Mouse (Mus musculus) gonadal fat pad, adult 2 months (tissue): ENCODE measurements around the gene Slc51b. TPM values are rescaled to one million over a fixed set of nuclear protein-coding genes. Genes with fewer than 3 reads are reported as not detected.

Experiments
- DNase-seq: peaks from one replicate; pipeline ENCODE4 v3.0.0-alpha.2; 2012; ENCODE audit warnings: low read depth
- polyA plus RNA-seq: library from polyadenylated mRNA; depleted of rRNA; stranded (reverse); fragments of >200 nt; gene quantifications from 2 replicates; pipeline ENCODE4 v1.2.3, GENCODE M21; 2012; rRNA removed

The Slc51b gene
- polyA plus RNA-seq = not detected in 2 replicates

GRCm38 (mm10) chr9:65422760-65423501 is at the start of gene Slc51b:
TSS of gene Slc51b (minus strand) at chr9:65422955.
- DNase-seq = no peak

- no peak for DNase-seq
Observed at GRCm38 (mm10) chr9:65467686-65468085, 44.9 kb upstream of the Slc51b start.

- DNase-seq = no peak
Observed at GRCm38 (mm10) chr9:65465241-65465640, 42.5 kb upstream of the Slc51b start.

- DNase-seq = no peak
Observed at GRCm38 (mm10) chr9:65464161-65464560, 41.4 kb upstream of the Slc51b start.

DNA sequence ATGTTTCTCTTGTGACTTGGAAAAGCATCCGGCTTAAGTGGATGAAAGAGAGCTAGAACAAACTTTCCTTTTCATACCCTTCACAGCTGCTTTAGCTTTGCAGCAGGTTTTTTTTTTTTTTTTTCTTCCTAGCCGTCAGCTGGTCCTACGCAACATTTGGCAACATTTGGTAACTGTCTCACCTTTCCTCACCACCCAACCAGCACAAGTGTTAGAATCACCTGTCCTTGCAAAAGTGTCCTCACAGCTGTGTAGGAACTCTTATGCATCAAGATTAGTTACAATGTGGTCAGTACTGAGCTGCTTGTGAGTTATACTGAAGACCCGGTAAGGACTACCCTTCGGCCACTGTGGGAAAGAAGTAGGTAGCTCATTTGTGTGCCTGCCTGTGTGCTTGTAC is 39.8 kb upstream of the Slc51b start:
- DNase-seq = no peak

GRCm38 (mm10) chr9:65460732-65461442 is 38.1 kb upstream of the Slc51b start, which contains the start of gene Spg21:
TSS of gene Spg21 (plus strand) at chr9:65460947.
- DNase-seq = no peak

GRCm38 (mm10) chr9:65460198-65460597 is 37.4 kb upstream of the Slc51b start:
- DNase-seq = no peak

GRCm38 (mm10) chr9:65458975-65459374 is 36.2 kb upstream of the Slc51b start:
- no peak for DNase-seq

DNA sequence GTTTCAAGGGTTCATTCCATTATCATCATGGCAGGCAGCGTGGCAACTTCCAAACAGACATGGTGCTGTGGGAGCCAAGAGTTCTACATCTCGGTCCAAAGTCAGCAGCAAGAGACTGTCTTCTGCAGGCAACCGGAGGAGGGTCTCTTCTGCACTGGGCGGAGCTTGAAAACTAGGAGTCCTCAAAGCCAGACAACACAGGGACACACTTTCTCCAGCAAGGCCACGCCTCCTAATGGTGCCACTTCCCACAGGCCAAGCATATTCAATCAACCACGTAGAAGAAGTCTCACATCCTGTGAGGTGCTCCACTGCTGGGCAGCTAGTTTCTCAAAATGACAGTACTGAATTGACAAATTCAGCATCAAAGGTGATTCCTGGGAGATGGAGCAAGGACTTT is 25.2 kb upstream of the Slc51b start:
- no peak for DNase-seq

DNA sequence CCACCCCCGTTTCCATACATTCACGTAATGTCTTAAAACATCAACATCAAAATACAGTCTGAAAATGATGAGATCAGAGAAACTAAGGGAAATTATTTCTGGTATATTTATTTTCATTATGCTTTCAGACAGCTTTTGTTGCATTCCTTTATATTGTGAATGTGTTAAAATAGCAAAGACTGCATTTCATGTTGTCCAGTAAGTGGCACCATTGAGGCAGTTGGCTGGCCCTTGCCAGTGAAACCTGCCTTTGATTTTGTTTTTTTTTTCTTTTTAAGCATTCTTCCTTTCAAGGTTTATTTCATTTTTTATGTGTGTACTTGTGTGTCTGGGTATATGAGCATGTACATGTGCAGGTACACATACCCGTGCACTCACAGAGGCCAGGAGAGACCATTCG is 21.9 kb upstream of the Slc51b start:
- DNase-seq = no peak

- DNase-seq = no peak
Observed at GRCm38 (mm10) chr9:65435671-65436301, 13.0 kb upstream of the Slc51b start, which contains the start of gene Mtfmt. TSS of gene Mtfmt (plus strand) at chr9:65435782.

DNA sequence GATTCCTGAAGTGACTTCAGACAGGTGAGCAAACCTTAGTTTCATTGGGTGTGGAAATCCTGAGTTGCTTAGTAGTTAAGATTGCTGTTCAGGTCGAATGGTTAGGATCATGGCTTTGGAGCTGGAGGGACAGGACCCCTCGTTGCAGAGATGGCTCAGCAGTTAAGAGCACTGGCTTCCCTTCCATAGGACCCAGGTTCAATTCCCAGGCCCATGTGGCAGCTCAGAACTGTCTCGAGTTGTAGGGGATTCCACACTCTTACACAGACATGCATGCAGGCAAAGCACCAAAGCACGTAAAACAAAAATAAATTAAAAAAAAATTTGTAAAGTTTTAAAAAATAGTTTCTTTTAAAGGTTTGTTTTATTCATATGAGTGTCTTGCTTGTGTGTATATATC is 12.5 kb upstream of the Slc51b start:
- DNase-seq = no peak

GRCm38 (mm10) chr9:65434140-65434539 is 11.4 kb upstream of the Slc51b start:
- no peak for DNase-seq

GRCm38 (mm10) chr9:65432236-65432635 is 9.5 kb upstream of the Slc51b start:
- DNase-seq = no peak

GRCm38 (mm10) chr9:65430921-65431320 is 8.2 kb upstream of the Slc51b start:
- DNase-seq = no peak

- no peak for DNase-seq
Observed at GRCm38 (mm10) chr9:65430401-65430800, 7.6 kb upstream of the Slc51b start.

GRCm38 (mm10) chr9:65428003-65428402 is 5.2 kb upstream of the Slc51b start:
- no peak for DNase-seq

DNA sequence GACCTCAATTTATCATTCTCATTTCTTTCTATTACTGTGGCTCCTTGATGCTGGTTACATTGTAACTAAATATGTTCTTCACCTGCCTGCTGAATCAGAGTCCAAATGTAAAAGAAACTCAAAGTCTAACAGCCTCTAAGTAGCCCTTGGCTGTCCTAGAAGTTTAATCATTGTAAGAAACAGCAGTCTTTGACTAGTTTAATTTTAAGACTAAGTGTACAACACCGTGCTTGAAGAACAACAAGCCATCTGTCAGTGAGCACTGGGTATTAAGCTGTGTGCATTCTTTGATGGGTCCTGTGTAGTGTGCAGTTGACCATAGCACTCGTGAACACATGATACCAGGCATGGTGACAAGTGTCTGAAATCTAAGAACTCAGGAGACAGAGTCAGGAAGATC is 4.8 kb upstream of the Slc51b start:
- no peak for DNase-seq

DNA sequence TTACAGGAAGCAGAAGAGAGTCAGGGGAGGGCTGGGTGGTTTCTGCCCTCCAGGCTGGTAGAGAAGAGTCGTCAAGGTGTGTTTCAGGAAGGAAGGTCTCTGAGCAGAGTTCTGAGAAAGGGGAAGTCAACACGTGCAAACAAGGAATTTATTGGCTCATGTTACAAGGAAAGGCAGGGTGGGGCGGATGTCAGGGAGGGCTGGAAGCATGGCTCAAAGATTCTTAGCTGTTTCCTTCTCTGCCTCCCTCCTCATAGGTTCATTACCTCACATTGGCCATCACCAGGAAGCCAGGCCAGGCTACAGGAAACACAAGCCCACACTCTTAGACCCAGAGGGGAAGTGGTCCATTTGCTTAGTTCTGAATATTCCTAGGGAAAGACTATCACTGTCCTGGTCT is 1.6 kb upstream of the Slc51b start:
- DNase-seq = no peak

DNA sequence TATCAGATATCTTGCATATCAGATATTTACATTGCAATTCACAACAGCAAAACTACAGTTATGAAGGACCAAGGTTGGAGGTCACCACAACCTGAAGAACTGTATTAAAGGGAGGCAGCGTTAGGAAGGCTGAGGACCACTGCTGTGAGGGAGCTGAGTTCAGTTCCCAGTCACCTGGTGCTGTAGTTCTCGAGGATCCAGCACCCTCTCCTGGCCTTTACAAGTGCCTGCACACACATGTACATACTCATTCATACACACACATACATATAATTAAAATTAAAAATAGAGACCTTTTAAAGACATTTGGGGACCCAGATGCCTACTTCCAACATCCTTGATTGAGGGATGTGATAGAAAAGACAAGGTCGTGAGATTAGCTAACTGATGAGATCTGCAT is 3.1 kb downstream of the Slc51b start:
- DNase-seq = no peak

- no peak for DNase-seq
Observed at GRCm38 (mm10) chr9:65417738-65418137, 5.0 kb downstream of the Slc51b start.

- DNase-seq = no peak
Observed at GRCm38 (mm10) chr9:65411326-65411725, 11.4 kb downstream of the Slc51b start.

DNA sequence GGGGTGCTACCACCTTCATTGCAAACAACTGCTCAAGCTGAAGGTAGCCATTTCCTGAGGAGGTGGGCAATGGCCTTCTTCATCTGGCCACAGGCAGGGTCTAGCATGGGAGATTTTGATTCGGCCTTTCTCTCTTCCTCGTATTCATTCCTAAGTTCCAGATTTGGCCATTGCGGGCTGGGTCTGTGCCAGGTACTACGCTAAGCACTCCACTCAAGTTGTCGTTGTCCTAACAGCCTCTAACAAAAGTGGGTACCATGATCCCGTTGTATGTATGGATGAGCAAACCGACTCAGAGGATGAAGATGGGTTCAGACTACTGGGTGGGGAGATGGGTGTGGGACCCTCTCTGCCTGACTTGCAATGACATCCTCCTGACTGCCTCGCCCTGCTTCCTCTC is 12.4 kb downstream of the Slc51b start:
- no peak for DNase-seq
